Mouse (Mus musculus): ENCODE measurements around the gene Tex101. TPM values are rescaled to one million over a fixed set of nuclear protein-coding genes. Genes with fewer than 3 reads are reported as not detected.
"Not testable (repeated sequence)": the region's sequence is repeated elsewhere in the genome, so short reads cannot be mapped to it uniquely, and the experiment has no call there.

The Tex101 gene
- polyA plus RNA-seq, 1 experiment from 2014 or later, result not detected

GRCm38 (mm10) chr7:24684121-24684520, 7.6 kb upstream of the Tex101 start:
- 82% methylated on average over 7 of the region's 7 CpGs for WGBS
- peak; percentile 15; the same call in 1 of the 2 replicates for TF ChIP-seq CTCF (IDR thresholded peaks at IDR 0.05; ENCODE audit: low read depth)
- H3K27ac ChIP-seq; ATAC-seq (replicated peaks; ENCODE audit: low FRiP score, low read depth); H3K9me3 ChIP-seq (replicated peaks; ENCODE audit: low read length); H3K4me2 ChIP-seq (ENCODE audit: low read length); H3K27me3 ChIP-seq (ENCODE audit: insufficient read depth, low read length); H3K36me3 ChIP-seq (ENCODE audit: insufficient read depth, low read length); DNase-seq (ENCODE audit: low spot score); H3K4me3 ChIP-seq (replicated peaks; ENCODE audit: low read depth, low read length); H3K9ac ChIP-seq (ENCODE audit: low read depth, low read length); H3K4me1 ChIP-seq (replicated peaks; ENCODE audit: insufficient read depth, low read length): not testable (repeated sequence)

- Histone ChIP-seq H3K9ac (ENCODE audit: low read depth, low read length) (no peak overlapping the region), H3K9me3 (replicated peaks; ENCODE audit: low read length) (no peaks in the 10 kb centered on the region), H3K27me3 (ENCODE audit: insufficient read depth, low read length) (no peaks in the 10 kb centered on the region), H3K27ac (no peak overlapping the region), H3K36me3 (ENCODE audit: insufficient read depth, low read length) (no peaks in the 10 kb centered on the region), H3K4me1 (replicated peaks; ENCODE audit: insufficient read depth, low read length) (no peaks in the 10 kb centered on the region), H3K4me3 (replicated peaks; ENCODE audit: low read depth, low read length) (no peak overlapping the region), H3K4me2 (ENCODE audit: low read length) (no peak overlapping the region)
- TF ChIP-seq CTCF (IDR thresholded peaks at IDR 0.05; ENCODE audit: low read depth), result no peak
- 93% methylated on average over 23 of the region's 23 CpGs for WGBS
- DNase-seq (ENCODE audit: low spot score) (no peak), ATAC-seq (replicated peaks; ENCODE audit: low FRiP score, low read depth) (no peak)
These were observed 4.5 kb downstream of the Tex101 start for GRCm38 (mm10) chr7:24671944-24672439.

- Histone ChIP-seq H3K9me3 (replicated peaks; ENCODE audit: low read length) (no peaks in the 10 kb centered on the region), H3K4me2 (ENCODE audit: low read length) (no peak overlapping the region), H3K36me3 (ENCODE audit: insufficient read depth, low read length) (no peaks in the 10 kb centered on the region), H3K4me1 (replicated peaks; ENCODE audit: insufficient read depth, low read length) (no peaks in the 10 kb centered on the region), H3K9ac (ENCODE audit: low read depth, low read length) (no peak overlapping the region), H3K4me3 (replicated peaks; ENCODE audit: low read depth, low read length) (no peak overlapping the region), H3K27ac (no peak overlapping the region), H3K27me3 (ENCODE audit: insufficient read depth, low read length) (no peaks in the 10 kb centered on the region)
- ATAC-seq (replicated peaks; ENCODE audit: low FRiP score, low read depth), result no peak
- no peak for DNase-seq (ENCODE audit: low spot score)
- TF ChIP-seq CTCF (IDR thresholded peaks at IDR 0.05; ENCODE audit: low read depth), result no peak
- WGBS, result 78% methylated on average over 9 of the region's 9 CpGs
These were observed 11.5 kb downstream of the Tex101 start for GRCm38 (mm10) chr7:24664959-24665358.

GRCm38 (mm10) chr7:24664301-24664700, 12.2 kb downstream of the Tex101 start:
- no peak overlapping the region for H3K4me2 ChIP-seq (ENCODE audit: low read length)
- ATAC-seq (replicated peaks; ENCODE audit: low FRiP score, low read depth) (no peak), DNase-seq (ENCODE audit: low spot score) (no peak)
- no peaks in the 10 kb centered on the region for H3K36me3 ChIP-seq (ENCODE audit: insufficient read depth, low read length)
- 41% methylated on average over 8 of the region's 8 CpGs for WGBS
- H3K9me3 ChIP-seq (replicated peaks; ENCODE audit: low read length), result no peaks in the 10 kb centered on the region
- H3K27me3 ChIP-seq (ENCODE audit: insufficient read depth, low read length), result no peaks in the 10 kb centered on the region
- no peak overlapping the region for H3K27ac ChIP-seq
- no peak overlapping the region for H3K4me3 ChIP-seq (replicated peaks; ENCODE audit: low read depth, low read length)
- H3K9ac ChIP-seq (ENCODE audit: low read depth, low read length), result no peak overlapping the region
- no peak for TF ChIP-seq CTCF (IDR thresholded peaks at IDR 0.05; ENCODE audit: low read depth)
- no peaks in the 10 kb centered on the region for H3K4me1 ChIP-seq (replicated peaks; ENCODE audit: insufficient read depth, low read length)

GRCm38 (mm10) chr7:24662575-24662974, 13.9 kb downstream of the Tex101 start:
- no peaks in the 10 kb centered on the region for H3K4me1 ChIP-seq (replicated peaks; ENCODE audit: insufficient read depth, low read length)

GRCm38 (mm10) chr7:24661118-24661904, 15.2 kb downstream of the Tex101 start:
- Histone ChIP-seq H3K9me3 (replicated peaks; ENCODE audit: low read length) (no peaks in the 10 kb centered on the region), H3K36me3 (ENCODE audit: insufficient read depth, low read length) (no peaks in the 10 kb centered on the region), H3K4me3 (replicated peaks; ENCODE audit: low read depth, low read length) (no peak overlapping the region), H3K27ac (no peak overlapping the region), H3K4me2 (ENCODE audit: low read length) (no peak overlapping the region), H3K9ac (ENCODE audit: low read depth, low read length) (no peak overlapping the region), H3K4me1 (replicated peaks; ENCODE audit: insufficient read depth, low read length) (no peaks in the 10 kb centered on the region), H3K27me3 (ENCODE audit: insufficient read depth, low read length) (no peaks in the 10 kb centered on the region)
- TF ChIP-seq CTCF (IDR thresholded peaks at IDR 0.05; ENCODE audit: low read depth), result no peak
- no peak for DNase-seq (ENCODE audit: low spot score)
- no peak for ATAC-seq (replicated peaks; ENCODE audit: low FRiP score, low read depth)
- WGBS, result 61% methylated on average over 17 of the region's 17 CpGs

More at GRCm38 (mm10) chr7:24662575-24662974, 13.9 kb downstream of the Tex101 start:
- 13% methylated on average over 8 of the region's 8 CpGs for WGBS
- Histone ChIP-seq H3K4me3 (replicated peaks; ENCODE audit: low read depth, low read length) (no peak overlapping the region), H3K27ac (no peak overlapping the region), H3K27me3 (ENCODE audit: insufficient read depth, low read length) (no peaks in the 10 kb centered on the region), H3K9ac (ENCODE audit: low read depth, low read length) (no peak overlapping the region), H3K36me3 (ENCODE audit: insufficient read depth, low read length) (no peaks in the 10 kb centered on the region), H3K9me3 (replicated peaks; ENCODE audit: low read length) (no peaks in the 10 kb centered on the region), H3K4me2 (ENCODE audit: low read length) (no peak overlapping the region)
- DNase-seq (ENCODE audit: low spot score), result peak; percentile 77
- peak; percentile 36; the same call in 1 of the 2 replicates for ATAC-seq (replicated peaks; ENCODE audit: low FRiP score, low read depth)
- peak; percentile 93 for TF ChIP-seq CTCF (IDR thresholded peaks at IDR 0.05; ENCODE audit: low read depth)

All from kidney, postnatal 0 days (tissue).